Mouse (Mus musculus): ENCODE results near the gene Zscan22.

The Zscan22 gene

GRCm38 (mm10) chr7:12921705-12922465 lies 24.3 kb downstream of the Zscan22 start, which contains the start of gene Rps5:
Gene Rps5 (plus strand): TSS chr7:12922290.
- TF ChIP-seq GATA4 (IDR thresholded peaks at IDR 0.05; ENCODE audit: insufficient replicate concordance, low read length): peak; percentile 50; the same call in 1 of the 2 replicates

GRCm38 (mm10) chr7:12922729-12923128 lies 25.1 kb downstream of the Zscan22 start:
- no peak for TF ChIP-seq GATA4 (IDR thresholded peaks at IDR 0.05; ENCODE audit: insufficient replicate concordance, low read length)

GRCm38 (mm10) chr7:12926316-12926715 lies 28.7 kb downstream of the Zscan22 start:
- TF ChIP-seq GATA4 (IDR thresholded peaks at IDR 0.05; ENCODE audit: insufficient replicate concordance, low read length): no peak

GRCm38 (mm10) chr7:12927191-12927680 lies 29.6 kb downstream of the Zscan22 start, which contains the start of gene Rnf225:
Gene Rnf225 (plus strand): TSS chr7:12927416.
- no peak for TF ChIP-seq GATA4 (IDR thresholded peaks at IDR 0.05; ENCODE audit: insufficient replicate concordance, low read length)

- no peak for TF ChIP-seq GATA4 (IDR thresholded peaks at IDR 0.05; ENCODE audit: insufficient replicate concordance, low read length)
These were observed 30.3 kb downstream of the Zscan22 start for GRCm38 (mm10) chr7:12927693-12928589.

GRCm38 (mm10) chr7:12933615-12934140 lies 36.1 kb downstream of the Zscan22 start:
- TF ChIP-seq GATA4 (IDR thresholded peaks at IDR 0.05; ENCODE audit: insufficient replicate concordance, low read length): no peak

- no peak for TF ChIP-seq GATA4 (IDR thresholded peaks at IDR 0.05; ENCODE audit: insufficient replicate concordance, low read length)
These were observed 37.2 kb downstream of the Zscan22 start for GRCm38 (mm10) chr7:12934808-12935207.

- no peak for TF ChIP-seq GATA4 (IDR thresholded peaks at IDR 0.05; ENCODE audit: insufficient replicate concordance, low read length)
These were observed 43.0 kb downstream of the Zscan22 start for GRCm38 (mm10) chr7:12940599-12940998.

- no peak for TF ChIP-seq GATA4 (IDR thresholded peaks at IDR 0.05; ENCODE audit: insufficient replicate concordance, low read length)
These were observed 45.9 kb downstream of the Zscan22 start for GRCm38 (mm10) chr7:12943488-12943887.

- no peak for TF ChIP-seq GATA4 (IDR thresholded peaks at IDR 0.05; ENCODE audit: insufficient replicate concordance, low read length)
These were observed 51.6 kb downstream of the Zscan22 start for GRCm38 (mm10) chr7:12949032-12949871.

GRCm38 (mm10) chr7:12949872-12950229 lies 52.2 kb downstream of the Zscan22 start:
- no peak for TF ChIP-seq GATA4 (IDR thresholded peaks at IDR 0.05; ENCODE audit: insufficient replicate concordance, low read length)

GRCm38 (mm10) chr7:12954896-12955295 lies 57.3 kb downstream of the Zscan22 start:
- no peak for TF ChIP-seq GATA4 (IDR thresholded peaks at IDR 0.05; ENCODE audit: insufficient replicate concordance, low read length)

- no peak for TF ChIP-seq GATA4 (IDR thresholded peaks at IDR 0.05; ENCODE audit: insufficient replicate concordance, low read length)
These were observed 59.9 kb downstream of the Zscan22 start for GRCm38 (mm10) chr7:12957511-12957910.
